Mouse (Mus musculus) myocyte (in vitro differentiated cells): ENCODE data around the gene Lbhd1.

Experiments used
- CEBPB ChIP-seq: IDR thresholded peaks from 2 replicates; pipeline ENCODE4 v1.6.1; 2011; ENCODE audit warnings: mild to moderate bottlenecking, moderate library complexity; ENCODE audit not compliant: poor library complexity, insufficient read depth, severe bottlenecking
- POLR2A ChIP-seq: IDR thresholded peaks from one replicate; pipeline ENCODE4 v1.6.1; 2011; ENCODE audit warnings: low read depth, mild to moderate bottlenecking, control low read depth, moderate library complexity; ENCODE audit not compliant: insufficient read length
- USF1 ChIP-seq: IDR thresholded peaks from one replicate; pipeline ENCODE4 v1.6.1; 2011; ENCODE audit warnings: low read depth, mild to moderate bottlenecking, control low read depth, moderate library complexity

DNA sequence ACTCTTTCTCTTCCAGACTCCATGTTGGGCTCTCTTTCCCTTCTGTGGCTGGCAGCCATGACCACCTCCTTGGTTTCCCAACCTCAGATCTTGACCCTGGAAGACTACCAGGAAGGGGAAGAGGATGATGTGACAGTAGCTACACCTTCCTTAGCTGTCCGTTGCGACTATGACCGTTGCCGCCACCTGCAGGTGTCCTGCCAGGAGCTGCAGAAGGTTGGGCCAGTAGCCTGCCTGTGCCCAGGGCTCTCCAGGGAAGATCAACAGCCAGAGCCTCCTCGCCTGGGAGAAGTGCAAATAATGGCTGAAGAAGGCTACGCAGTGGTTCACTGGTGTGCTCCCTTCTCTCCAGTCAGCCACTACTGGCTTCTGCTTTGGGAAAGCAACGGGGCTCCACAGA lies 31.9 kb upstream of the Lbhd1 start:
- TF ChIP-seq USF1 (no peak), CEBPB (no peak), POLR2A (no peak)
